Mouse (Mus musculus) stomach, embryonic 16.5 days (tissue): ENCODE data around the gene Rinl. TPM values are rescaled to one million over a fixed set of nuclear protein-coding genes. Genes with fewer than 3 reads are reported as not detected.
A peak's percentile ranks its signal among the peaks of the same experiment; 100 is the strongest.

ENCODE experiments used
- ATAC-seq: fragments of 200-750 bp; cut with Nextera tagmentation; 2 replicates; pipeline ENCODE4 v1.8.0; 2017; ENCODE audit warnings: moderate number of reproducible peaks, moderate TSS enrichment; ENCODE audit not compliant: insufficient read depth, low FRiP score
- H3K27ac ChIP-seq: fragments of 300-500 bp; sonication (generic); 2 replicates; pipeline ENCODE4 v1.5.1; 2014; ENCODE audit warnings: low read length
- H3K27me3 ChIP-seq: fragments of 300-500 bp; sonication (generic); 2 replicates; pipeline ENCODE4 v1.6.1; 2014; ENCODE audit warnings: low read length, control low read depth, mixed read lengths; ENCODE audit not compliant: control insufficient read depth, insufficient read depth
- H3K36me3 ChIP-seq: fragments of 300-500 bp; sonication (generic); 2 replicates; pipeline ENCODE4 v1.6.1; 2014; ENCODE audit warnings: low read length; ENCODE audit not compliant: control insufficient read depth, insufficient read depth
- H3K4me1 ChIP-seq: fragments of 300-500 bp; sonication (generic); 2 replicates; pipeline ENCODE4 v1.6.1; 2014; ENCODE audit warnings: low read length, control low read depth, mixed read lengths; ENCODE audit not compliant: control insufficient read depth, insufficient read depth
- H3K4me2 ChIP-seq: fragments of 300-500 bp; sonication (generic); 2 replicates; pipeline ENCODE4 v1.6.1; 2014; ENCODE audit warnings: low read depth, low read length, mixed read lengths
- H3K4me3 ChIP-seq: fragments of 300-500 bp; sonication (generic); replicated peaks from 2 replicates; pipeline ENCODE4 v1.5.1; 2014; ENCODE audit warnings: mild to moderate bottlenecking, low read length
- H3K9ac ChIP-seq: fragments of 300-500 bp; sonication (generic); 2 replicates; pipeline ENCODE4 v1.6.1; 2014; ENCODE audit warnings: low read length
- H3K9me3 ChIP-seq: fragments of 300-500 bp; sonication (generic); replicated peaks from 2 replicates; pipeline ENCODE4 v1.6.1; 2016; ENCODE audit warnings: low read length, control low read depth; ENCODE audit not compliant: control insufficient read depth
- WGBS: fragments of 180-500 bp; shearing (Covaris S2); extraction: QIAGEN DNeasy Blood & Tissue Kit; methylation state at CpG from one replicate; pipeline ENCODE4 v1.1.7; 2014; 5-methylcytosine and 5-hydroxymethylcytosine counted together
- polyA plus RNA-seq: library from polyadenylated mRNA; unstranded; fragments of >200 nt; fragmentation: Nextera tagmentation; extraction: Ambion mirVana; gene quantifications from 2 replicates; pipeline ENCODE4 v1.2.1, GENCODE M21; 2015

Rinl gene
- polyA plus RNA-seq, 1 experiment from 2014 or later = 5.9 TPM

DNA sequence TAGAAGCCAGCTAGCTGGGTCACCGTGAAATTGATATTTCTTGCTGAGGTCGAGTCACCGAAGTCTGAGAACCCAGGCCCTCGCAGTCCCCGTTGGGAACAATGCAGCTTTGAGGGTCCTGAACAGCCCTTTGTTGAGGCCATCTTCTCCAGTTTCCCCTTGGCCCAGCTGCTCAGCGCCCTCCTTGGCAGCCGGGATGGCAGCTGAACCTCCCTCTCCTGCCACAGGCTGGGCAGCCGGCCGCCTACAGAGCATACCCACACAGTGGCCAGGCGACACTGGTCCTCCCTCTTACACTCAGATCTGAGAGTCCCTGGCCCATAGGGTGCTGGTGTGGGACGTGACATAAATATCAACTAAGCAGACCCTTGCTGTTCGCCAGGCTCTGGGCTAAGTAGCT lies 14.6 kb upstream of the Rinl start:
- H3K36me3 ChIP-seq = no peaks in the 10 kb centered on the region
- no peak overlapping the region for H3K27ac ChIP-seq
- H3K9ac ChIP-seq = no peak overlapping the region
- no peaks in the 10 kb centered on the region for H3K9me3 ChIP-seq
- WGBS = 79% methylated on average over 12 of the region's 12 CpGs
- no peak for ATAC-seq
- H3K4me3 ChIP-seq = no peak overlapping the region
- H3K27me3 ChIP-seq = no peaks in the 10 kb centered on the region
- H3K4me1 ChIP-seq = no peaks in the 10 kb centered on the region
- H3K4me2 ChIP-seq = no peak overlapping the region

DNA sequence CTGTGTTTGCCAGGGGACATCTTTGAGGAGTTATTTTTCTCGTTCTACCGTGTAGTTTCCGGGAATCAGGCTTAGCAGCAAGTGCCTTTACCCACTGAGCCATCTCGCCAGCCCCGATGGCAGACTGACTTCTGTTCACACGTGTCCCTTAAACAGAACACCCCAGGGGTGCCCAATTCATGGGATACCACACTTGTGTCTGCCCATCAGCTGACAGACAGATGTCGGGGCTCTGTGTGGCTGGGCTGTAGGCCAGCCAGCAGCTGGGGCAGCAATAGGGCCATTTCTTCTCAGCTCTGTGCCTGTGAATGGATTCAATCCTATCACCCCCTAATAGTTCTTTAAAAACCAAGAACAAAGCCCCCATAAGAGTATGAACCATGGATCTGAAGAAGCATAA lies 13.6 kb upstream of the Rinl start:
- Histone ChIP-seq H3K27ac (no peak overlapping the region), H3K9ac (no peak overlapping the region), H3K4me2 (no peak overlapping the region), H3K4me1 (peaks cover under 1% of the 10 kb centered on the region), H3K4me3 (no peak overlapping the region), H3K9me3 (no peaks in the 10 kb centered on the region), H3K36me3 (no peaks in the 10 kb centered on the region), H3K27me3 (no peaks in the 10 kb centered on the region)
- no peak for ATAC-seq
- WGBS = 87% methylated on average over 7 of the region's 7 CpGs

DNA sequence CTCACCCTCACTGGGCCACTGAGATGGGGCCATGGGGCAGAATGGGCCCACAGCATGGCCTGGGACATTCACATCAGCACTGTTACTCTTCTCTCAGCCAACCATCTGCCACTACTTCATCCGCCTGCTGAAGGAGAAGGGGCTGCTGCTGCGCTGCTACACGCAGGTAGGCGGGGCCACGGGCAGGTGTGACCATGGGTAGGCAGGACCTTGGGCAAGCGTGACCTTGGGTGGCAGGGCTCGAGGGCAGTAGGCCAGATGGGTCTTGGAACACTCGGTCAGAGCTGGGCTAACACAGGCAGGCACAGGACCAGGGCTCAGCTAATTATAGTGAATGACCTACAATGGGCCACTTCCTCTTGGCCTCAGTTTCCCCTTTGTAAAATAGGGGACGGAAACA lies 9.9 kb upstream of the Rinl start:
- Histone ChIP-seq H3K4me2 (no peak overlapping the region), H3K4me1 (peaks cover 9% of the 10 kb centered on the region)
- 81% methylated on average over 9 of the region's 9 CpGs for WGBS

DNA sequence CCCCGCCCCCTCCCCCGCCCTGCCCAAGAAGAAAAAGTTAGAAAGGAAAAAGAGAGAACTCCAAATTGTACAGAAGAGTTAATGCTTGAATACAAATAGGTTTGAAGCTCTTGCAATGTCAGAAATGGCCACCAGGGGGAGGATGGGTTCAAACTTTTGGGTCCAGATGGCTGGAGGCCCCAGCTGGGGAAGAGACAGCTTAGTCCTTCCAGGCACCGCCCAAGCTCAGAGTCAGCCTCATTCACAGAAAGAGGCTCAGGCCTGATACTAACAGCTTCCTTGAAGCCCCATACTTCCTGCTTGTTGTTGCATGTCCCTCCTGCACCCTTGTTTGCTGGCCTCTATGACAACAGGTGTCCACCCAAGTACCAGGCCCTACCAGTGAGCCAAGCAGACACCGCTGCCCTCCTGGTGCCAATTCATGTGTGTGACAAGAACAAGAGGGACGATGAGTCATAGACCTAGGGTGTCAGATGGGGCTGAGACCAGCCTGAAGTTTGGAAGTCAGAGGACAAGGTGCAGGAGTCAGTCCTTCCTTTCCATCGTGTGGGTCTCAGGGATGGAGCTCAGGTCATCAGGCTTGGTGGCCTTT lies 8.6 kb upstream of the Rinl start:
- H3K4me1 ChIP-seq = peaks cover 9% of the 10 kb centered on the region
- peak overlapping the region; percentile 49 for H3K9ac ChIP-seq
- H3K4me3 ChIP-seq = no peak overlapping the region
- peak overlapping the region; percentile 81 for H3K27ac ChIP-seq
- no peak overlapping the region for H3K4me2 ChIP-seq
- ATAC-seq = peak; percentile 83
- no peaks in the 10 kb centered on the region for H3K9me3 ChIP-seq
- H3K36me3 ChIP-seq = no peaks in the 10 kb centered on the region
- no peaks in the 10 kb centered on the region for H3K27me3 ChIP-seq
- 43% methylated on average over 6 of the region's 6 CpGs for WGBS

More for the DNA sequence above, 9.9 kb upstream of the Rinl start:
- H3K36me3 ChIP-seq = no peaks in the 10 kb centered on the region
- H3K27me3 ChIP-seq = no peaks in the 10 kb centered on the region
- H3K9ac ChIP-seq = no peak overlapping the region
- ATAC-seq = no peak
- H3K4me3 ChIP-seq = no peak overlapping the region
- no peaks in the 10 kb centered on the region for H3K9me3 ChIP-seq
- no peak overlapping the region for H3K27ac ChIP-seq

DNA sequence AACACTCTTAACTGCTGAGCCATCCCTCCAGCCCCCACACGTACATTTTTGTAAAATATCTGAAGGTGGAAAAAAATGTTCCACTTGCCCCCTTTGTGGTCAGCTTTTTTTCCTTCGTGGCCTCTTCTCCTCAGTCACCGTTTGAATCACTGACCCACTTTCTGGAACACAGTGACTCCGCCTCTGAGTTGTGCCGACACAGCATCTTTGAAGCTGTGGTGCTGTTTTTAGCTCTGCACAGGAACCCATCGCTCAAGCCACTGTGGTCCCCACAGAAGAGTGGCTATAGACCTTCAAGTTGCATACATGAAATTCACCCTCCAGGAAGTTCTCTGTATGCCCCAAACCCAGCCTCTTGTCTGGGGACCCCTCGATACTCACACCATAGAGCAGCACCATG lies 7.9 kb upstream of the Rinl start:
- Histone ChIP-seq H3K4me2 (no peak overlapping the region), H3K27me3 (no peaks in the 10 kb centered on the region), H3K9me3 (no peaks in the 10 kb centered on the region), H3K27ac (peak overlapping the region; percentile 81), H3K4me1 (peaks cover 9% of the 10 kb centered on the region), H3K36me3 (no peaks in the 10 kb centered on the region), H3K9ac (peak overlapping the region; percentile 49; the same call in 1 of the 2 replicates), H3K4me3 (no peak overlapping the region)
- WGBS = 76% methylated on average over 7 of the region's 7 CpGs
- ATAC-seq = no peak

DNA sequence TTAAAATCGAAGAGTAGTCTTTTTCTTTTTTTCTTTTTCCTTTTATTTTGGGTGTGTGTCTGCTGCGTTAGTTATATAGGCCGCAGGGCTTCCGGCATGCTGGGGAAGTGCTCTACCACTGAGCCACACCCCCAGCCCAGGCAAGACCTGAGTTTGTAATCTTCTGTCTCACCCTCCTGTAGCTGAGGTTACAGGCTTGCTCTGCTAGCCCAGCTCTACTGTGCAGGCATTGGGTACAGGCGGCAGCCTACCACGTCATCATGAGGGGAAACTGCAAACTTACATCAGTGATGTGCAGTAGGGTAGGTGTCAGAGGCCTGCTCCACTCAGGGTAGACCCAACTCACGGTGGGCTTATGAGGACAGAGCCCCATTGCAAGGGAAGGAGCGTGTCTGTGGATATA lies 7.5 kb upstream of the Rinl start:
- Histone ChIP-seq H3K4me1 (peaks cover 9% of the 10 kb centered on the region), H3K4me2 (no peak overlapping the region), H3K27ac (peak overlapping the region; percentile 81), H3K9me3 (no peaks in the 10 kb centered on the region), H3K27me3 (no peaks in the 10 kb centered on the region), H3K4me3 (no peak overlapping the region), H3K36me3 (no peaks in the 10 kb centered on the region), H3K9ac (0 out of 2 replicates have a peak overlapping the region, but pooled peaks have one; percentile 32)
- ATAC-seq = no peak
- WGBS = 82% methylated on average over 8 of the region's 8 CpGs

DNA sequence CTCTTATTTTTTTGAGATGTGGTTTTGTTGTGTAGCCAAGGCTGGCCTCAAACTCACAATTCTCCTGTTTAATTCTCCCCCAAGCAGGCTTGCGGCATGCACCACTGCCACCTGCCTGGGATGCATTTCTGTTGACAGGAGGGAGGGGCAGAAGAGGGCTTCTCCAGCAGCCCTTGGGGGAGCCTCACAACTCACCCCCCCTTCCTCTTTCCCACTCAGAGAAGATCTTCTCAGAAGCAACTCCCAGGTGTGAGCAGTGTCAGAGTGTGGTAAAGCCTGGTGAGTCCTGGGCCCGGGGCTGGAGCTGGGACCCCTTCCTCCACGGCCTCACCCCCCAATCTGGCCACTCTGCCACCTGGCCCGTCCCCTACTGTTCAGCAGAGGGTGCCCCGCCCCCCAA lies 3.6 kb upstream of the Rinl start:
- Histone ChIP-seq H3K27ac (no peak overlapping the region), H3K4me1 (peaks cover 17% of the 10 kb centered on the region), H3K27me3 (no peaks in the 10 kb centered on the region), H3K9me3 (no peaks in the 10 kb centered on the region), H3K4me3 (no peak overlapping the region), H3K36me3 (no peaks in the 10 kb centered on the region), H3K4me2 (no peak overlapping the region), H3K9ac (no peak overlapping the region)
- no peak for ATAC-seq
- WGBS = 74% methylated on average over 5 of the region's 5 CpGs

DNA sequence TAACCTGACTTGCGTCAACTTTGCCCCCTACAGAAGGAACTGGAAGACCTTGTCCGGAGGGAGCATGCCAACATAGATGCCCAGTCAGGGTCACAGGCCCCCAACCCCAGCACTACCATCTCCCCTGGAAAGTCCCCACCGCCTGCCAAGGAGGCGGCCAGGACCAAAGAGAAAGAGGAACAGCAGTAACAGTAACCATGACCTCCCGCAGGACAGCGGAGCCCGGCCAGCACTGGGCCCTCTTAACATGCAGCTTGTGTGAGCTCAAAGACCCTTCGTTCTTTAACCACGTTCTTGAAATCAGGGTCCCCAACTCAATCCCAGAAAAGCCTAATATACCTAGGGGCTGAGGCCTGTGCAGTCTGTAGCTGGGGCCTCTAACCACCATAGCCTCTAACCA lies 885 bp upstream of the Rinl start:
- Histone ChIP-seq H3K4me2 (no peak overlapping the region), H3K9me3 (no peaks in the 10 kb centered on the region), H3K27ac (no peak overlapping the region), H3K4me3 (no peak overlapping the region), H3K27me3 (no peaks in the 10 kb centered on the region), H3K36me3 (no peaks in the 10 kb centered on the region), H3K9ac (no peak overlapping the region), H3K4me1 (peaks cover 11% of the 10 kb centered on the region; the same call in 1 of the 2 replicates)
- 92% methylated on average over 9 of the region's 9 CpGs for WGBS
- ATAC-seq = no peak

DNA sequence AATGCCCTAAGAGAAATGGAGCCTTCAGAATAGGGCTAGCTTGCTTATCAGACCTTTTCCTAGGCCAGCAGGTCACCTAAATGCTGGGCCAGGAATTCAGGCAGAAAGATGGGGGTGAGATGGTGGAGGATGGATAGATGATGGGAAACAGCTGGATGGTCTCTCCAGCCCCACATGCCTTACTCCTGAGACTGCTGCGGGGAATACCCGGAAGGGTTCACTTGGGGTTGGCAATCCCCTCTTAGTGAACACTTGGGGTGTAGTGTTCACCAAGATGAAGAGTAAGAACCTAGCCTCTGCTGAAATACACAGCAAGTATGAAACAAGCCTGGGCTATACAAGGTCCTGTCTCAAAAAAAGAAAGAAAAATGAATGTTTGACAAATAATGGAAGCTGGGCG lies 466 bp downstream of the Rinl start:
- no peak for ATAC-seq
- H3K36me3 ChIP-seq = no peaks in the 10 kb centered on the region
- peaks cover 11% of the 10 kb centered on the region; the same call in 1 of the 2 replicates for H3K4me1 ChIP-seq
- H3K27ac ChIP-seq = no peak overlapping the region
- no peak overlapping the region for H3K4me2 ChIP-seq
- 28% methylated on average over 3 of the region's 3 CpGs for WGBS
- H3K4me3 ChIP-seq = no peak overlapping the region
- H3K27me3 ChIP-seq = no peaks in the 10 kb centered on the region
- no peaks in the 10 kb centered on the region for H3K9me3 ChIP-seq
- peak overlapping the region; percentile 0; the same call in 1 of the 2 replicates for H3K9ac ChIP-seq
